Mouse (Mus musculus) left cerebral cortex, adult 2 months (tissue): ENCODE data around the gene Cux1. TPM values are rescaled to one million over a fixed set of nuclear protein-coding genes. Genes with fewer than 3 reads are reported as not detected.
"Not testable (repeated sequence)": the region's sequence is repeated elsewhere in the genome, so short reads cannot be mapped to it uniquely, and the experiment has no call there.

Experiments used
- DNase-seq, 2 experiments: peaks; one replicate each; pipeline ENCODE4 v3.0.0; 2021 to 2022; ENCODE audit warnings: low spot score in 2 of 2, mixed read lengths in 1 of 2; ENCODE audit errors: extremely low spot score in 1 of 2
- H3K27ac ChIP-seq: fragments of 200-600 bp; 2 replicates; pipeline ENCODE4 v1.8.1; 2022
- H3K4me3 ChIP-seq: fragments of 200-600 bp; 2 replicates; pipeline ENCODE4 v1.8.1; 2022
- CTCF ChIP-seq: fragments of 200-600 bp; IDR thresholded peaks from 2 replicates; pipeline ENCODE4 v1.8.1; 2022; ENCODE audit warnings: antibody characterized with exemption, mild to moderate bottlenecking, moderate library complexity
- intact Hi-C: fragments of 180-260 bp; cut with DNase I; formaldehyde crosslinking; loops from one replicate; pipeline ENCODE4 v1.15.1; 2025
- total RNA-seq, 2 experiments: library from RNA; stranded (reverse); gene quantifications; 2 replicates each; pipeline ENCODE4 v1.2.3; 2021

Gene Cux1
- total RNA-seq, 2 experiments from 2014 or later: 107 to 117 TPM

- no peak for TF ChIP-seq CTCF
Measured at GRCm38 (mm10) chr5:136240381-136240780, 326.9 kb downstream of the Cux1 start.

DNA sequence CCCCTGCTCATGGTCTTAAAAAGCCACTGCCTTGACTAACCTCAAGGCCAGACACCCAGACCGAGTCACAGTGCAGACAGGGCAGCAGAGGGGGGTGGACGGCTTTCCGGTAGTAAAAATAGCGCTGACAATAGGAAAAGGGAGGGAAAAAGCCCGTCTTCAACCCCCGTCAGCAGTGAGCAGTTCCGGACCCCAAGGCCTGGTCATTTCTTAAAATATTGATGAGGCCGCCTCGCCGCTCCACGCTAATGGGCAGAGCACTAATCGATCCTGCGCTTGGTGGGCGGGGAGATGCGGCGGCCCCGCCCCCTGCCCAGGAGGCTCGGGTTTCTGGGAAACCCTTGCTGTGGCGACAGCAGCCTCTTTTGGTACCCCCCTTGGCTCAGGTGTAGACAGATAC is 329.7 kb downstream of the Cux1 start:
- DNase-seq: no peak
- Histone ChIP-seq H3K4me3 (peak overlapping the region; percentile 9; the same call in 1 of the 2 replicates), H3K27ac (no peak overlapping the region)
- intact Hi-C loops: no loop called here
- no peak for TF ChIP-seq CTCF

More at GRCm38 (mm10) chr5:136240381-136240780, 326.9 kb downstream of the Cux1 start:
- Histone ChIP-seq H3K4me3 (no peak overlapping the region), H3K27ac (no peak overlapping the region)
- intact Hi-C loops: no loop called here
- no peak for DNase-seq

DNA sequence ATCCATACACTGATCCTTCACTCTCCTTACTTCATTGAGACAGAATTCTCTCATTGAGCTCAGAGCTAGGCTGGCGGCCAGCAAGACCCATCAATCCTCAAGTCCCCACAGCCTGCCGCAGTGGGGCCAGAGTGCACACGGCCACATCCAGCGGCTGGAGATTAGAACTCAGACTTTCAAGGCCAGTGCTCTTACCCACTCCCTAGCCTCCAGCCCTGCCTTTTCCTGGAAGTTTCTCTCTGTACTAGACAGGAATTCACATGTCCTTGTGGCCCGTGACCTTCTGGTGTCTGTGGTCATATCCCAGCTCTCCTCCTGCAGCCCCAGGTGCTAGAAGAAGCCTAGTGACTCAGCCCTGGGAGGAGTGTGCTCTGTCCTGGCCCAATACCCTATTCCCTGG is 330.7 kb downstream of the Cux1 start:
- TF ChIP-seq CTCF: no peak
- intact Hi-C loops: no loop called here
- no peak overlapping the region for H3K4me3 ChIP-seq
- no peak for DNase-seq
- no peak overlapping the region for H3K27ac ChIP-seq

- Histone ChIP-seq H3K27ac (no peak overlapping the region), H3K4me3 (no peak overlapping the region)
- no peak for TF ChIP-seq CTCF
- no peak for DNase-seq
- intact Hi-C loops: no loop called here
Measured at GRCm38 (mm10) chr5:136230348-136231035, 336.8 kb downstream of the Cux1 start.

DNA sequence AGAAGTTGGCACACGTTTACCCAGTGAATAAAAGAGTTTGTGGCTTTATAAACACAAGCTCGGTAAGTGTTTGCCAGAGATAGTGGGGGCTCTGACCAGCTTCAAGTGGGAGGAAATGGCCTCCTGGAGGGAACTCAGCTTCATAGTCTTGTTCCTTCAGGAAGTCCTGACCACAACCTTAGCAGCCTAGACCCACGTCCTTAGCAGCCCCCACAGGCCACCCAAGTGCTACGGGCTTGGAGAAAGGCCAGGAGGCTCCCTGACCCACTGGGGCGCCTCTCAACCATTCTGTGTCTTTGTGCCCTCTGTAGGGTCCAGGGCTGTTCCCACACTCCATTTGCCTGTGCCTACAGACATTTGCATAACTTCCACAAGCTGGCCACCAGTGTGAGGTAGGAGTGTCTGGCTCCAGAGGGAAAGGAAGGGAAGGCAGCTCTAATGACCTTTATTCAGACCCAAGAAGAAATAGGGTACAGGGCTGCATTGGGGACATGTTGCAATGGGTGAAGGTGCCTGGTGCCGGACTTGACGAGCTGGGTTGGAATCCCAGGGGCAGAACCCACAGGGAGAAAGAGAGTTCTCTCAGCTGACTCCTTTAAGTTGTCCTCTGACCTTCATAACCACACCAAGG is 340.9 kb downstream of the Cux1 start:
- no peak for DNase-seq
- intact Hi-C loops: no loop called here
- no peak for TF ChIP-seq CTCF
- H3K4me3 ChIP-seq: no peak overlapping the region
- H3K27ac ChIP-seq: no peak overlapping the region

- H3K27ac ChIP-seq: no peak overlapping the region
- intact Hi-C loops: loop anchor here (5.0 kb wide), 1 partner anchor 34 kb away; no protein-coding TSS in a partner anchor
- TF ChIP-seq CTCF: no peak
- no peak for DNase-seq
- no peak overlapping the region for H3K4me3 ChIP-seq
Measured at GRCm38 (mm10) chr5:136218585-136218984, 348.7 kb downstream of the Cux1 start.

DNA sequence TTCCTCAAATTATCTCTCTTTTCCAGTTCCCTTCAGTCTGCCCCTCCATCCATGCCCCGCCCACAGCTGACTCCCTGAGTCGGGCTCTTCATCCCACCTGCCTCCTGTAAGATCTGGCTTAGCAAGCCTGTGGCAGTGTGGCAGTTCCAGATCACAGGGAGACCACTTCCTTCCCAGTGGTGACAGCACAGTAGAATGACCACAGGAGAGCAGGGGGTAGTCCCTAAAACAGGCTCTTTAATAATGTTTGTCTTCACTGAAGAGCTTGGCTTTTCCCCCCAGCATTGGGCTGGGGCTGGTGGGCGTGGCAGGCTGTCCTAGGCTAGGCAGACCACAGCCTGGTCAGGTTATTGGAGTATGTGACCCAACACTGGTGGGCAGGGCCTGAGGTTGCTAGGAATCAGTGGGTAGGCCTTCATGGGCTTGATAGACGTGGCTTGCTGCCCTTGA is 349.3 kb downstream of the Cux1 start:
- TF ChIP-seq CTCF: no peak
- no peak overlapping the region for H3K27ac ChIP-seq
- no peak for DNase-seq
- intact Hi-C loops: loop anchor here (5.0 kb wide), 1 partner anchor 34 kb away; no protein-coding TSS in a partner anchor
- no peak overlapping the region for H3K4me3 ChIP-seq

DNA sequence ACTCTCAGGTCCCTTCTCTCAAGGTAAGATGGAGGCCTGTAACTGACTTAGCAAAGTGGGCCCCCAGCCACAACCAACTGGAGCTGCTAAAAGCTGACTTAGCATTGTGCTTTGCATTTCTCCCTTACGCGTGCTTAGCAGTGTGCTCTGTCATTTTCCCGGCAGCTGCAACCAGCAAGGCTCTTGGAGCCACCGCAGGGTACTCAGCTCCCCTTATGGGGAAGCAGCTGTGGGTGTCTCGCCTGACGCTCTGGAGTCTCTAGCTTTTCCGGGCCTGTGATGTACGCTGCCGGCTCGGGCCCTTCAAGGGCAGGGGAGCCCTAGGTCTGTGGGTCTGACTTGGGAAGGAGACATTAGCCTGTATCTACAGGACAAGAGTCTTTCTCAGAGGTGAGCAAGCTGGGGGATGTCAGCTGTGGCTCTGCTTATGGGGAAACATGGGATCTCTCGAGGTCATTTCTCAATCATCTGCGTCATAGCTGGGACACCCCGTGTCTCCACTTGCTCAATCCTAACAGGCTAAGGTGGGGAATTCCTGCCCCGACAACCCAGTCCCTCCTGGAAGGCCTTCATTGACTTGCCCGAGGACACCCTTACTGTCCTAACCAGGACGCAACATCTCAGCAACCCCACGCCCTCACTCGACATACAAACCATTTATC is 350.2 kb downstream of the Cux1 start:
- no peak overlapping the region for H3K4me3 ChIP-seq
- no peak for DNase-seq
- no peak for TF ChIP-seq CTCF
- no peak overlapping the region for H3K27ac ChIP-seq
- intact Hi-C loops: loop anchor here (5.0 kb wide), 1 partner anchor 35 kb away; no protein-coding TSS in a partner anchor

DNA sequence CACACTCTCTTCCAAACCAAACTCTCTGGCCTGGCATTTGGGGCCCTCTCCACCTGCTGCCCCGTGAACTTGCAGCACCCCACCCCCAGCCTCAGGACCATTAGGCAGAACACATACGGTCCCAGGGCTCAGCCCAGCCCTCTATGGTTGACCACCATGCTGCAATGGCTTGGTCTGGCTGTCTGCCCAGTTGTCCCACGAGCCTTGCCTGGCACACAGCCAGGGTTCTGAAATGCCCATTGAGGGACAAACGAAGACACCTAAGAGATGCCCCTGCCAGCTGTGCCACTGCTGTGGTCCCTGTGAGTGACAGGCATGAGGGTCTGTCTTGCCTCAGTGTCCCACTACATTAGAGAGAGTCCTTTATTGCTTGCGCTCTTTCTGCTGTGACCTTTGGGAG is 351.3 kb downstream of the Cux1 start:
- no peak overlapping the region for H3K4me3 ChIP-seq

GRCm38 (mm10) chr5:136215211-136215610 is 352.1 kb downstream of the Cux1 start:
- intact Hi-C loops: loop anchor here (5.0 kb wide), 1 partner anchor 37 kb away; no protein-coding TSS in a partner anchor
- H3K27ac ChIP-seq: no peak overlapping the region
- TF ChIP-seq CTCF: peak; percentile 31
- H3K4me3 ChIP-seq: no peak overlapping the region
- DNase-seq: no peak

More for the DNA sequence above, 351.3 kb downstream of the Cux1 start:
- H3K27ac ChIP-seq: no peak overlapping the region
- DNase-seq: no peak
- no peak for TF ChIP-seq CTCF
- intact Hi-C loops: loop anchor here (5.0 kb wide), 1 partner anchor 36 kb away; no protein-coding TSS in a partner anchor

GRCm38 (mm10) chr5:136213716-136214115 is 353.6 kb downstream of the Cux1 start:
- TF ChIP-seq CTCF: no peak
- Histone ChIP-seq H3K4me3 (no peak overlapping the region), H3K27ac (no peak overlapping the region)
- intact Hi-C loops: no loop called here
- no peak for DNase-seq

DNA sequence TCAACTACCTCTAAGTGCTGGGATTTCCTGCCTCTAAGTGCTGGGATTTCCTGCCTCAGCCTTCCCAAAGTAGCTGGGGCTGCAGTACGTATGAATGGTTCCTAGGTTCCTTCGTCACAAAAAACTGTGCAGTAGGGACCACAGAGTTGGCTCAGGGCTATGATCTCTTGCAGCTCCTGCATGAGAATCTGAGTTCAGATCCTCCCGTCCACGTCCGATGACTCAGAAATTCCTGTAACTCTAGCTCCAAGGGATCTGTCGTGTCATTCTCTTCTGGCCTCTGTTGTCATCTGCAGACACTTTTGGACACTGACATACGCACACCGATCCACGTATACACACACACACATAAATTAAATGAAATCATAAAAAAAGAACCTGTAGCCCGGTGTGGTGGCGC is 354.6 kb downstream of the Cux1 start:
- intact Hi-C loops: no loop called here
- DNase-seq: no peak
- no peak for TF ChIP-seq CTCF
- Histone ChIP-seq H3K4me3 (no peak overlapping the region), H3K27ac (no peak overlapping the region)

- H3K27ac ChIP-seq, intact Hi-C loops, H3K4me3 ChIP-seq, DNase-seq: not testable (repeated sequence)
Measured at GRCm38 (mm10) chr5:136211341-136212102, 355.8 kb downstream of the Cux1 start.
